ENCODE assay signal across 7 mouse cellular contexts in genomic region chrX:136269743-136270392, GRCm38 (mm10). TPM values are rescaled to one million over a fixed set of nuclear protein-coding genes. Genes with fewer than 3 reads are reported as not detected.
DNase-seq lines count a peak whose midpoint lies in the region; ATAC-seq and TF ChIP-seq lines count a peak whose summit lies in the region.
"Not testable (repeated sequence)": the region's sequence is repeated elsewhere in the genome, so short reads cannot be mapped to it uniquely, and the experiment has no call there.

Bex3 (plus strand) TSS chrX:136270253.

- H3K9ac ChIP-seq in heart, embryonic 12.5 days: peak within 1 kb of the TSS; percentile 81

- not testable (repeated sequence) for H3K9me3 ChIP-seq in heart, embryonic 12.5 days (replicated peaks); limb, embryonic 10.5 days (replicated peaks)

- 43% methylated on average over 7 of the region's 30 CpGs for WGBS in heart, embryonic 12.5 days
- WGBS in limb, embryonic 10.5 days: 77% methylated on average over 4 of the region's 30 CpGs

- H3K4me3 ChIP-seq in embryonic fibroblast, embryonic 13.5 days (ENCODE audit: insufficient read depth, low read length): peak within 1 kb of the TSS; percentile 34
- H3K4me3 ChIP-seq in heart, embryonic 12.5 days: peak within 1 kb of the TSS; percentile 54
- H3K4me3 ChIP-seq in limb, embryonic 10.5 days: peak within 1 kb of the TSS; percentile 52

- peak; percentile 71 for DNase-seq in adrenal gland, postnatal 14 days
- DNase-seq in kidney, adult 8-10 months: peak; percentile 19 to 28
- not testable (repeated sequence) for DNase-seq in limb, embryonic 10.5 days (ENCODE audit: low spot score)
- peak; percentile 57 for DNase-seq in right cerebral cortex, postnatal 14 days

- not testable (repeated sequence) for H3K27me3 ChIP-seq in heart, embryonic 12.5 days (replicated peaks)
- peaks cover 53% of the 10 kb centered on the region for H3K27me3 ChIP-seq in limb, embryonic 10.5 days (ENCODE audit: low read depth, poor library complexity, severe bottlenecking)

- TF ChIP-seq CTCF in embryonic fibroblast, embryonic 13.5 days (IDR thresholded peaks at IDR 0.05; ENCODE audit: borderline replicate concordance, insufficient read depth, low read length): not testable (repeated sequence)

- not testable (repeated sequence) for TF ChIP-seq POLR2A in embryonic fibroblast, embryonic 13.5 days (IDR thresholded peaks at IDR 0.05; ENCODE audit: low read depth, low read length)

- H3K36me3 ChIP-seq in heart, embryonic 12.5 days: not testable (repeated sequence)
- H3K36me3 ChIP-seq in limb, embryonic 10.5 days: peaks cover 15% of the 10 kb centered on the region

- H3K4me1 ChIP-seq in embryonic fibroblast, embryonic 13.5 days (ENCODE audit: control insufficient read depth, insufficient read depth, low read length); limb, embryonic 10.5 days: not testable (repeated sequence)
- peaks cover 11% of the 10 kb centered on the region for H3K4me1 ChIP-seq in heart, embryonic 12.5 days (replicated peaks)

- peak within 1 kb of the TSS; percentile 64 for H3K4me2 ChIP-seq in heart, embryonic 12.5 days

- not testable (repeated sequence) for H3K27ac ChIP-seq in embryonic fibroblast, embryonic 13.5 days (ENCODE audit: insufficient read depth, low read length)
- peak within 1 kb of the TSS; percentile 73; the same call in 1 of the 2 replicates for H3K27ac ChIP-seq in heart, embryonic 12.5 days (ENCODE audit: poor library complexity, severe bottlenecking)
- H3K27ac ChIP-seq in limb, embryonic 10.5 days: peak within 1 kb of the TSS; percentile 78

- ATAC-seq in heart, embryonic 12.5 days (ENCODE audit: insufficient number of reproducible peaks, low FRiP score): peak; percentile 94
- ATAC-seq in megakaryocyte progenitor cell, adult 5-6 weeks (replicated peaks; ENCODE audit: poor library complexity): peak; percentile 97

RNA-seq across cellular contexts. Expression of gene Bex3, which starts in this region (rescaled TPM):
- total RNA-seq in adrenal gland, postnatal 14 days (2021): 190 and 238 TPM in 2 replicates
- 197 and 203 TPM in 2 replicates for polyA plus RNA-seq in embryonic fibroblast, embryonic 13.5 days (2011; ENCODE audit: insufficient read length, low read depth, missing spikeins)
- 661 and 676 TPM in 2 replicates for polyA plus RNA-seq in heart, embryonic 12.5 days (2016; fragmentation: Nextera tagmentation; extraction: Ambion mirVana)
- 633 and 675 TPM in 2 replicates for polyA plus RNA-seq in limb, embryonic 10.5 days (2016; fragmentation: Nextera tagmentation; extraction: Ambion mirVana)
- total RNA-seq in megakaryocyte progenitor cell, adult 5-6 weeks (2015): 145 and 158 TPM in 2 replicates
- 96.6 and 102 TPM in 2 replicates for total RNA-seq in megakaryocyte progenitor cell, adult 5-6 weeks (2017)
